Mouse (Mus musculus) midbrain, embryonic 16.5 days (tissue): ENCODE results near the gene Sh3d21. TPM values are rescaled to one million over a fixed set of nuclear protein-coding genes. Genes with fewer than 3 reads are reported as not detected.

Experiments
- ATAC-seq: fragments of 200-750 bp; cut with Nextera tagmentation; 2 replicates; pipeline ENCODE4 v1.8.0; 2017; ENCODE audit warnings: moderate TSS enrichment
- H3K27ac ChIP-seq: fragments of 300-500 bp; sonication (generic); 2 replicates; pipeline ENCODE4 v1.5.1; 2014; ENCODE audit warnings: mild to moderate bottlenecking, low read length, mixed read lengths
- H3K27me3 ChIP-seq: fragments of 300-500 bp; sonication (generic); 2 replicates; pipeline ENCODE4 v1.6.1; 2014; ENCODE audit warnings: low read depth, low read length, mixed read lengths; ENCODE audit not compliant: control insufficient read depth, insufficient read depth
- H3K36me3 ChIP-seq: fragments of 300-500 bp; sonication (generic); 2 replicates; pipeline ENCODE4 v1.6.1; 2014; ENCODE audit warnings: mild to moderate bottlenecking, low read length, moderate library complexity, mixed read lengths; ENCODE audit not compliant: control insufficient read depth, insufficient read depth
- H3K4me1 ChIP-seq: fragments of 300-500 bp; sonication (generic); 2 replicates; pipeline ENCODE4 v1.6.1; 2014; ENCODE audit warnings: mild to moderate bottlenecking, low read length, mixed read lengths; ENCODE audit not compliant: control insufficient read depth, insufficient read depth
- H3K4me2 ChIP-seq: fragments of 300-500 bp; sonication (generic); 2 replicates; pipeline ENCODE4 v1.6.1; 2014; ENCODE audit warnings: mild to moderate bottlenecking, low read length, mixed read lengths
- H3K4me3 ChIP-seq: fragments of 300-500 bp; sonication (generic); 2 replicates; pipeline ENCODE4 v1.5.1; 2014; ENCODE audit warnings: low read depth, mild to moderate bottlenecking, low read length, moderate library complexity, mixed read lengths
- H3K9ac ChIP-seq: fragments of 300-500 bp; sonication (generic); 2 replicates; pipeline ENCODE4 v1.6.1; 2014; ENCODE audit warnings: low read depth, low read length, mixed read lengths
- H3K9me3 ChIP-seq: fragments of 300-500 bp; sonication (generic); replicated peaks from 2 replicates; pipeline ENCODE4 v1.6.1; 2014; ENCODE audit warnings: mild to moderate bottlenecking, low read length, mixed read lengths; ENCODE audit not compliant: control insufficient read depth, poor library complexity, severe bottlenecking
- WGBS: fragments of 180-500 bp; shearing (Covaris S2); extraction: QIAGEN DNeasy Blood & Tissue Kit; methylation state at CpG from one replicate; pipeline ENCODE4 v1.1.7; 2014; 5-methylcytosine and 5-hydroxymethylcytosine counted together
- polyA plus RNA-seq: library from polyadenylated mRNA; unstranded; fragments of >200 nt; fragmentation: Nextera tagmentation; extraction: Ambion mirVana; gene quantifications from 2 replicates; pipeline ENCODE4 v1.2.1, GENCODE M21; 2015

Gene Sh3d21
- polyA plus RNA-seq, 1 experiment from 2014 or later, result 1.4 TPM

DNA sequence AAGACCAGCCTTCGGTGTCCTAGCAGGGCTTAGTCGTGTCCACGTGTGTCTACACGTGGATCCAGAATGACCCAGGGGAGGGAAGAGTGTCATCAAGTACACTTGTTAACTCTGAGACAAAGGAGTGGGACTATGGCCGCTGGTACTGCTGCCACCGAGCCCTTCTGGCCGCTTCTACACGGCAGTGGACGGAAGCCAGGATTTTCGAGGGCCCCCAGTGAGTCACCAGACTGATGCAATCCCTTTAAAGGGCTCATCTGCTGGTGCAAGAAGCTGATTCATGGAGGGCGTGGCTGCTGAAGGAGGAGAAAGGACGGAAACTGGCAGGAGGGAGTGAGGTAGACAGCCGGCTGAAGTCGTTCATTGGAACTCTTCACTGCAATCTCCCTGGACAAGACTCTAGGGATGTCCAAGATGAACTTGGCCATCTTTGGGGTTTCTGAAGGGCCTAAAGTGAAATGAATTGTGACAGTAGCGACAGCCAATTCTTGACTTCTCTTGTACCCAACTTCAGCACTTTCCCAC lies 60.2 kb downstream of the Sh3d21 start:
- Histone ChIP-seq H3K4me1 (peaks cover 32% of the 10 kb centered on the region), H3K4me3 (peak overlapping the region; percentile 91), H3K27ac (peak overlapping the region; percentile 87), H3K36me3 (0 out of 2 replicates have a peak, but pooled peaks cover 2% of the 10 kb centered on the region), H3K9ac (peak overlapping the region; percentile 63; the same call in 1 of the 2 replicates), H3K27me3 (no peaks in the 10 kb centered on the region), H3K9me3 (no peaks in the 10 kb centered on the region), H3K4me2 (peak overlapping the region; percentile 97)
- 1% methylated on average over 15 of the region's 15 CpGs for WGBS
- ATAC-seq, result peak; percentile 59

DNA sequence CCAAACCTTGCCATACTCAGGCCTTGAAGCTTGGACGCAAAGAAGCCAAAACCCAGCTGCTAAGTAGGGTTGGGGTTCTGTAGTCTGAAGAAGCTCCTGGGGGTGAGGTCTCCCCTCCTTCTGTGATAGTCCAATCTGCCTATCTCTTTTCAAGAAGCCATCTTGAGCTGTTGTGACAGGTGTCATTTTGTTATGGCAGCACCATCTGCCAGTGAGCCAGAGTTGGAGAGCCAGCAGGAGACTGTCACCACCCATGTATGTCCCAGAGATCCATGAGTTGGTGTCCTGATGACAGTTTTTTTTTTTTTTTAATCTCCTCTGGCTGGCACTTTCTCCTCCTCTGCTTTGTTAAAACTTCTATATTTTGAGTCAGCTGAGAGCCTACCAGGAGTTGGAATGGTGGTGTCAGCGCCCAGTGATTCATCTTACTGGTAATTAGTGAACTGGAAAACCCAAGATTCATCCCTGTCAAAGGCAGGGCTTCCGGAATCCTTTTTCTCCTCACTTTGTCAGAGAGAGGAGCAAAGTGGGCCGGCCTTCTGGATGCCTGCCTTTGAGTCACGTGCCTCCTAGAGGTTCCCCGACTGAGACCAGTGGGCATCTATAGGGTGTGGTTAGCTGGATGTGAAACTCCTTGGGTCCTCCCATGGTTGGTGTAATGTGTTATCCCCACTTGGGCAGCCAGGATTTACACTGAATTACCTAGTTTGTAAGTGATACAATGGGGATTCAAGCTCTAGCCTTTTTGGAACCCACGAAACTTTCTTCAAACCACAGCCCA lies 61.0 kb downstream of the Sh3d21 start:
- no peak overlapping the region for H3K9ac ChIP-seq
- peak overlapping the region; percentile 87 for H3K27ac ChIP-seq
- H3K4me1 ChIP-seq, result peaks cover 31% of the 10 kb centered on the region
- 41% methylated on average over 7 of the region's 7 CpGs for WGBS
- H3K36me3 ChIP-seq, result 0 out of 2 replicates have a peak, but pooled peaks cover 2% of the 10 kb centered on the region
- no peak overlapping the region for H3K4me3 ChIP-seq
- no peak for ATAC-seq
- no peaks in the 10 kb centered on the region for H3K27me3 ChIP-seq
- peak overlapping the region; percentile 97; the same call in 1 of the 2 replicates for H3K4me2 ChIP-seq
- H3K9me3 ChIP-seq, result no peaks in the 10 kb centered on the region

DNA sequence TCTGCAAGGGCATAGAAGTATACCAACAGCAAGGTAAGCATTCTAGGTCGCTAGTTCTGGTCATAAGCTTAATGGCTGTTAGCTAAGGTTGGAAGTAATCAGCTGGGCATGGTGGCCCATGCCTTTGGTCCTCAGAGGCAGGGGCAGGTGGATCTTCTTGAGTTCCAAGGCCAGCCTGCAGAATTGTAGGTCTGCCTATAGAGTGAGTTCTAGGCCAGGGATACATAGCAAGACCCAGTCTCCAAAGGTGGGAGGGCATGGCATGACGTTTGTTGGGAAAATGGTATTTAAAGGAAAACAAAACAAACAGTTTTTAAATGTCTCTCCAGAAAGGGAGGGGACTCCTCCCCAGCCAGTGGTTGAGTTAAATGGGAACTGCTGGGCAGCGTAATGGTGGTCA lies 62.5 kb downstream of the Sh3d21 start:
- peaks cover 31% of the 10 kb centered on the region for H3K4me1 ChIP-seq
- WGBS, result 88% methylated on average over 3 of the region's 3 CpGs
- ATAC-seq, result no peak

More for the DNA sequence above, 62.5 kb downstream of the Sh3d21 start:
- Histone ChIP-seq H3K9ac (no peak overlapping the region), H3K9me3 (no peaks in the 10 kb centered on the region), H3K27me3 (no peaks in the 10 kb centered on the region), H3K4me3 (no peak overlapping the region), H3K27ac (no peak overlapping the region), H3K4me2 (no peak overlapping the region), H3K36me3 (0 out of 2 replicates have a peak, but pooled peaks cover 2% of the 10 kb centered on the region)

Other genes with a start within 250 kb of the Sh3d21 start
- gene Csf3r, start 138.9 kb downstream of the Sh3d21 start, polyA plus RNA-seq, result 0.62 and 0.93 TPM in 2 replicates
- gene Mrps15, start 116.6 kb downstream of the Sh3d21 start, polyA plus RNA-seq, result 128 and 131 TPM in 2 replicates
- gene Oscp1, start 104.9 kb downstream of the Sh3d21 start, polyA plus RNA-seq, result 40.0 and 48.5 TPM in 2 replicates
- gene Lsm10, start 66.9 kb downstream of the Sh3d21 start, polyA plus RNA-seq, result 55.1 and 63.5 TPM in 2 replicates
- gene Stk40, start 59.5 kb downstream of the Sh3d21 start, polyA plus RNA-seq, result 27.1 and 31.1 TPM in 2 replicates
- gene Eva1b, start 15.7 kb downstream of the Sh3d21 start, polyA plus RNA-seq, result 7.9 and 10.0 TPM in 2 replicates
- 124 and 137 TPM in 2 replicates for gene Thrap3, start 39.3 kb upstream of the Sh3d21 start, polyA plus RNA-seq
- gene Map7d1, start 92.9 kb upstream of the Sh3d21 start, polyA plus RNA-seq, result 66.1 and 68.2 TPM in 2 replicates
- gene Trappc3, start 98.8 kb upstream of the Sh3d21 start, polyA plus RNA-seq, result 193 and 198 TPM in 2 replicates
- 2.2 and 2.5 TPM in 2 replicates for gene Col8a2, start 123.3 kb upstream of the Sh3d21 start, polyA plus RNA-seq
- gene Adprhl2, start 158.2 kb upstream of the Sh3d21 start, polyA plus RNA-seq, result 83.9 and 87.5 TPM in 2 replicates
- gene Tekt2, start 162.2 kb upstream of the Sh3d21 start, polyA plus RNA-seq, result 15.3 and 17.3 TPM in 2 replicates